Mouse (Mus musculus): ENCODE data around the gene Ptpro. TPM values are rescaled to one million over a fixed set of nuclear protein-coding genes. Genes with fewer than 3 reads are reported as not detected.

The Ptpro gene
- polyA plus RNA-seq, 1 experiment = 6.6 TPM

- Histone ChIP-seq H3K4me1 (ENCODE audit: control insufficient read depth, insufficient read depth, low read length) (no peaks in the 10 kb centered on the region), H3K27me3 (ENCODE audit: control insufficient read depth, insufficient read depth, low read length) (no peaks in the 10 kb centered on the region), H3K4me3 (replicated peaks; ENCODE audit: insufficient read depth, low read depth, low read length) (no peak overlapping the region), H3K27ac (ENCODE audit: insufficient read depth, low read length) (no peak overlapping the region)
- 7% methylated on average over 5 of the region's 5 CpGs for WGBS
- no peak for TF ChIP-seq CTCF (IDR thresholded peaks at IDR 0.05; ENCODE audit: borderline replicate concordance, insufficient read depth, low read depth, low read length)
- TF ChIP-seq POLR2A (IDR thresholded peaks at IDR 0.05; ENCODE audit: borderline replicate concordance, insufficient read depth, low read length) = no peak
- DNase-seq = peak; percentile 58 to 77
These were observed 112.6 kb downstream of the Ptpro start for GRCm38 (mm10) chr6:137364681-137365080.

DNA sequence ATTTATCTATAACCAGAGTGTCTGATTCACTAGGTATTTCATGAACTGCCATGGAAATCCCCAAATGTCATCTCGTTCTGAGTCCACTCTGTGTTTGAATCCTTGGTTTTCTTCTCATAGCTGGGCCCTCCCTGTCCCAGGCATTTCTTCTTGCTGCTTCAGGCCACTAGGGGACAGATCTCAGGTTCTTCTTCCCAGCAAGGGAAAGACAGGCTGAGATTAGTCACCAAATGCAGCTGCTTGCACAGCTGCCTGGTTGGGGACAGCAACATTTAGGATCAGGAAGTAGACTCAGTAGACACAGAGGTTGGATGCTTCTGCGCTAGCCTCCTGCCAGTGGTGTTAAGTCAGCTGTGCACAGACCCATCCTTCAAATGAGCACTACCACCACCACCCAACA is 113.5 kb downstream of the Ptpro start:
- no peak for TF ChIP-seq POLR2A (IDR thresholded peaks at IDR 0.05; ENCODE audit: borderline replicate concordance, insufficient read depth, low read length)
- no peak for TF ChIP-seq CTCF (IDR thresholded peaks at IDR 0.05; ENCODE audit: borderline replicate concordance, insufficient read depth, low read depth, low read length)
- H3K27ac ChIP-seq (ENCODE audit: insufficient read depth, low read length) = no peak overlapping the region
- H3K4me1 ChIP-seq (ENCODE audit: control insufficient read depth, insufficient read depth, low read length) = no peaks in the 10 kb centered on the region
- H3K27me3 ChIP-seq (ENCODE audit: control insufficient read depth, insufficient read depth, low read length) = no peaks in the 10 kb centered on the region
- H3K4me3 ChIP-seq (replicated peaks; ENCODE audit: insufficient read depth, low read depth, low read length) = no peak overlapping the region
- DNase-seq = no peak
- 86% methylated on average over 2 of the region's 2 CpGs for WGBS

DNA sequence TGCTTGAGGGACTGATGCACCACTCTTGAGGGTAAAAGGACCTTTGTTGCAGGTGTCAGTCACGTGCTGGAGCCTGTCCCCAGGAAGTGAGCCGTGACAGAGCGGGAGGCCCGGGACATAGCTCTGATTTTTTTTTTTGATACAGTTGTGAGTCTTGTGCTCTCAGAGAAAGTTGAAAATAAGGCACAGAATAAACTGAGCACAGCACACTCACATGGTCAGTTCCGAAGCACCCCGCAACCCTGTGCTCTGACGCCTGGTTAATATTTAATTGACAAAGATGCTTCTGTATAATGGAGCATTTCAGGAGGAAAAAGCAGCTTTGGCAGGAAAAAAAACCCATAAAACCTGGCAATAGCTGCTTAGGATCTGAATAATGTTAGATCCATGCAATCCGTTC is 118.6 kb downstream of the Ptpro start:
- no peak for TF ChIP-seq CTCF (IDR thresholded peaks at IDR 0.05; ENCODE audit: borderline replicate concordance, insufficient read depth, low read depth, low read length)
- TF ChIP-seq POLR2A (IDR thresholded peaks at IDR 0.05; ENCODE audit: borderline replicate concordance, insufficient read depth, low read length) = no peak
- no peaks in the 10 kb centered on the region for H3K4me1 ChIP-seq (ENCODE audit: control insufficient read depth, insufficient read depth, low read length)
- no peak for DNase-seq
- 77% methylated on average over 8 of the region's 8 CpGs for WGBS
- no peak overlapping the region for H3K4me3 ChIP-seq (replicated peaks; ENCODE audit: insufficient read depth, low read depth, low read length)
- no peaks in the 10 kb centered on the region for H3K27me3 ChIP-seq (ENCODE audit: control insufficient read depth, insufficient read depth, low read length)
- no peak overlapping the region for H3K27ac ChIP-seq (ENCODE audit: insufficient read depth, low read length)

GRCm38 (mm10) chr6:137371455-137371854 is 119.3 kb downstream of the Ptpro start:
- Histone ChIP-seq H3K27me3 (ENCODE audit: control insufficient read depth, insufficient read depth, low read length) (no peaks in the 10 kb centered on the region), H3K4me3 (replicated peaks; ENCODE audit: insufficient read depth, low read depth, low read length) (no peak overlapping the region), H3K4me1 (ENCODE audit: control insufficient read depth, insufficient read depth, low read length) (no peaks in the 10 kb centered on the region), H3K27ac (ENCODE audit: insufficient read depth, low read length) (no peak overlapping the region)
- TF ChIP-seq POLR2A (IDR thresholded peaks at IDR 0.05; ENCODE audit: borderline replicate concordance, insufficient read depth, low read length) (no peak), CTCF (IDR thresholded peaks at IDR 0.05; ENCODE audit: borderline replicate concordance, insufficient read depth, low read depth, low read length) (no peak)
- no peak for DNase-seq
- 43% methylated on average over 6 of the region's 6 CpGs for WGBS

DNA sequence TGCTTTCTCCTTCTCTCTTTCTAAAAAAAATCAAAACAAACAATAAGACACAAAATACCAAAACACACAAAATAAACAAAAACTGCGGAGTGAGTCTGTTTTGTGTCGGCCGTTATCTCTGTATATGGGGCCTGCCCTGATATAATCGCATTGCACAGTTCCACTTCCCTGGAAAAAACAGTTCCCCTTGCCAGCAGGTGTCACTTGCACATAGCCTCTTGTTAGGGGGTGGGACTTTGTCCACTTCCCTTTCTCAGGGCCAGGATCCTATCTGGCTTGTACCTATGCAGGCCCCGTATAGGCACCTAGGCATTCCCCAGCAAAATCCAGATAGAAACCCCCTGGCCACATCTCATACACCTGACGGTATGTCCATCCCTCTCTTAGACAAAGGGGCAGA is 121.8 kb downstream of the Ptpro start:
- DNase-seq = no peak
- no peak for TF ChIP-seq CTCF (IDR thresholded peaks at IDR 0.05; ENCODE audit: borderline replicate concordance, insufficient read depth, low read depth, low read length)
- no peak for TF ChIP-seq POLR2A (IDR thresholded peaks at IDR 0.05; ENCODE audit: borderline replicate concordance, insufficient read depth, low read length)
- no peak overlapping the region for H3K27ac ChIP-seq (ENCODE audit: insufficient read depth, low read length)
- no peak overlapping the region for H3K4me3 ChIP-seq (replicated peaks; ENCODE audit: insufficient read depth, low read depth, low read length)
- H3K4me1 ChIP-seq (ENCODE audit: control insufficient read depth, insufficient read depth, low read length) = no peaks in the 10 kb centered on the region
- WGBS = 90% methylated on average over 6 of the region's 6 CpGs
- H3K27me3 ChIP-seq (ENCODE audit: control insufficient read depth, insufficient read depth, low read length) = no peaks in the 10 kb centered on the region

GRCm38 (mm10) chr6:137382546-137382945 is 130.4 kb downstream of the Ptpro start:
- H3K4me1 ChIP-seq (ENCODE audit: control insufficient read depth, insufficient read depth, low read length) = no peaks in the 10 kb centered on the region
- H3K27ac ChIP-seq (ENCODE audit: insufficient read depth, low read length) = no peak overlapping the region
- no peaks in the 10 kb centered on the region for H3K27me3 ChIP-seq (ENCODE audit: control insufficient read depth, insufficient read depth, low read length)
- WGBS = 23% methylated on average over 9 of the region's 9 CpGs
- no peak overlapping the region for H3K4me3 ChIP-seq (replicated peaks; ENCODE audit: insufficient read depth, low read depth, low read length)
- DNase-seq = no peak
- TF ChIP-seq CTCF (IDR thresholded peaks at IDR 0.05; ENCODE audit: borderline replicate concordance, insufficient read depth, low read depth, low read length) (no peak), POLR2A (IDR thresholded peaks at IDR 0.05; ENCODE audit: borderline replicate concordance, insufficient read depth, low read length) (no peak)

GRCm38 (mm10) chr6:137386344-137386743 is 134.2 kb downstream of the Ptpro start:
- WGBS = 93% methylated on average over 4 of the region's 4 CpGs
- H3K27ac ChIP-seq (ENCODE audit: insufficient read depth, low read length) = no peak overlapping the region
- H3K4me3 ChIP-seq (replicated peaks; ENCODE audit: insufficient read depth, low read depth, low read length) = no peak overlapping the region
- no peaks in the 10 kb centered on the region for H3K4me1 ChIP-seq (ENCODE audit: control insufficient read depth, insufficient read depth, low read length)
- DNase-seq = no peak
- H3K27me3 ChIP-seq (ENCODE audit: control insufficient read depth, insufficient read depth, low read length) = no peaks in the 10 kb centered on the region
- TF ChIP-seq POLR2A (IDR thresholded peaks at IDR 0.05; ENCODE audit: borderline replicate concordance, insufficient read depth, low read length) (no peak), CTCF (IDR thresholded peaks at IDR 0.05; ENCODE audit: borderline replicate concordance, insufficient read depth, low read depth, low read length) (no peak)

- no peaks in the 10 kb centered on the region for H3K4me1 ChIP-seq (ENCODE audit: control insufficient read depth, insufficient read depth, low read length)
- TF ChIP-seq POLR2A (IDR thresholded peaks at IDR 0.05; ENCODE audit: borderline replicate concordance, insufficient read depth, low read length) (no peak), CTCF (IDR thresholded peaks at IDR 0.05; ENCODE audit: borderline replicate concordance, insufficient read depth, low read depth, low read length) (no peak)
- no peak overlapping the region for H3K27ac ChIP-seq (ENCODE audit: insufficient read depth, low read length)
- DNase-seq = no peak
- no peak overlapping the region for H3K4me3 ChIP-seq (replicated peaks; ENCODE audit: insufficient read depth, low read depth, low read length)
- WGBS = 56% methylated on average over 4 of the region's 4 CpGs
- H3K27me3 ChIP-seq (ENCODE audit: control insufficient read depth, insufficient read depth, low read length) = no peaks in the 10 kb centered on the region
These were observed 134.8 kb downstream of the Ptpro start for GRCm38 (mm10) chr6:137386935-137387334.

Measured in cerebellum, adult 2 months (tissue).